Mouse (Mus musculus) midbrain, postnatal 0 days (tissue): ENCODE data around the gene Uggt1. TPM values are rescaled to one million over a fixed set of nuclear protein-coding genes. Genes with fewer than 3 reads are reported as not detected.

Experiments used
- ATAC-seq: fragments of 200-750 bp; cut with Nextera tagmentation; 2 replicates; pipeline ENCODE4 v1.8.0; 2017; ENCODE audit warnings: moderate number of reproducible peaks, mild to moderate bottlenecking, moderate TSS enrichment, moderate library complexity; ENCODE audit not compliant: low FRiP score
- DNase-seq: peaks from one replicate; pipeline ENCODE4 v3.0.0-alpha.2; 2015; ENCODE audit warnings: low spot score
- H3K27ac ChIP-seq: fragments of 300-500 bp; sonication (generic); 2 replicates; pipeline ENCODE4 v1.5.1; 2014; ENCODE audit warnings: low read depth, mild to moderate bottlenecking, low read length, mixed read lengths
- H3K27me3 ChIP-seq: fragments of 300-500 bp; sonication (generic); 2 replicates; pipeline ENCODE4 v1.6.1; 2014; ENCODE audit warnings: low read length, control low read depth, mixed read lengths; ENCODE audit not compliant: insufficient read depth
- H3K36me3 ChIP-seq: fragments of 300-500 bp; sonication (generic); 2 replicates; pipeline ENCODE4 v1.6.1; 2014; ENCODE audit warnings: low read length, control low read depth, mixed read lengths; ENCODE audit not compliant: insufficient read depth
- H3K4me1 ChIP-seq: fragments of 300-500 bp; sonication (generic); 2 replicates; pipeline ENCODE4 v1.6.1; 2014; ENCODE audit warnings: mild to moderate bottlenecking, control low read depth, antibody characterized with exemption, low read length, mixed read lengths; ENCODE audit not compliant: insufficient read depth
- H3K4me2 ChIP-seq: fragments of 300-500 bp; sonication (generic); 2 replicates; pipeline ENCODE4 v1.6.1; 2014; ENCODE audit warnings: low read depth, mild to moderate bottlenecking, low read length, mixed read lengths; ENCODE audit not compliant: poor library complexity, severe bottlenecking
- H3K4me3 ChIP-seq: fragments of 300-500 bp; sonication (generic); 2 replicates; pipeline ENCODE4 v1.5.1; 2014; ENCODE audit warnings: low read depth, mild to moderate bottlenecking, low read length, moderate library complexity
- H3K9ac ChIP-seq: fragments of 300-500 bp; sonication (generic); replicated peaks from 2 replicates; pipeline ENCODE4 v1.6.1; 2014; ENCODE audit warnings: mild to moderate bottlenecking, low read length, moderate library complexity, mixed read lengths; ENCODE audit not compliant: poor library complexity, severe bottlenecking
- H3K9me3 ChIP-seq: fragments of 300-500 bp; sonication (generic); 2 replicates; pipeline ENCODE4 v1.6.1; 2016; ENCODE audit warnings: low read length, control low read depth
- CTCF ChIP-seq: IDR thresholded peaks from 2 replicates; pipeline ENCODE4 v1.5.1; 2016; ENCODE audit warnings: antibody characterized with exemption, mild to moderate bottlenecking
- WGBS: fragments of 180-500 bp; shearing (Covaris S2); extraction: QIAGEN DNeasy Blood & Tissue Kit; methylation state at CpG from one replicate; pipeline ENCODE4 v1.1.7; 2014; 5-methylcytosine and 5-hydroxymethylcytosine counted together
- polyA plus RNA-seq: library from polyadenylated mRNA; unstranded; fragments of >200 nt; fragmentation: Nextera tagmentation; extraction: Ambion mirVana; gene quantifications from 2 replicates; pipeline ENCODE4 v1.2.1, GENCODE M21; 2015
- total RNA-seq: library from RNA; depleted of rRNA; stranded (reverse); fragments of >200 nt; gene quantifications from 2 replicates; pipeline ENCODE4 v1.2.3, GENCODE M21; 2014

Uggt1 gene
- total and polyA plus RNA-seq, 2 experiments from 2014 or later: 23.8 to 50.6 TPM

GRCm38 (mm10) chr1:36129126-36129525, 115.4 kb downstream of the Uggt1 start:
- Histone ChIP-seq H3K4me2 (no peak overlapping the region), H3K4me3 (no peak overlapping the region), H3K9ac (no peak overlapping the region), H3K36me3 (no peaks in the 10 kb centered on the region), H3K27me3 (no peaks in the 10 kb centered on the region), H3K27ac (no peak overlapping the region), H3K4me1 (no peaks in the 10 kb centered on the region; the same call in 1 of the 2 replicates), H3K9me3 (no peaks in the 10 kb centered on the region)
- no peak for TF ChIP-seq CTCF
- 68% methylated on average over 4 of the region's 4 CpGs for WGBS
- ATAC-seq (no peak), DNase-seq (no peak)

- no peaks in the 10 kb centered on the region for H3K9me3 ChIP-seq
- no peak for ATAC-seq
- H3K9ac ChIP-seq: no peak overlapping the region
- no peaks in the 10 kb centered on the region for H3K4me1 ChIP-seq
- H3K4me2 ChIP-seq: no peak overlapping the region
- TF ChIP-seq CTCF: no peak
- H3K36me3 ChIP-seq: no peaks in the 10 kb centered on the region
- no peak overlapping the region for H3K27ac ChIP-seq
- no peak overlapping the region for H3K4me3 ChIP-seq
- DNase-seq: no peak
- 78% methylated on average over 7 of the region's 7 CpGs for WGBS
- no peaks in the 10 kb centered on the region for H3K27me3 ChIP-seq
Observed at GRCm38 (mm10) chr1:36125076-36125475, 119.4 kb downstream of the Uggt1 start.

GRCm38 (mm10) chr1:36121172-36121571, 123.3 kb downstream of the Uggt1 start:
- 82% methylated on average over 8 of the region's 8 CpGs for WGBS
- no peak for ATAC-seq
- no peak for TF ChIP-seq CTCF
- no peak overlapping the region for H3K27ac ChIP-seq
- H3K4me2 ChIP-seq: no peak overlapping the region
- H3K4me3 ChIP-seq: no peak overlapping the region
- no peaks in the 10 kb centered on the region for H3K36me3 ChIP-seq
- H3K4me1 ChIP-seq: no peaks in the 10 kb centered on the region
- no peak overlapping the region for H3K9ac ChIP-seq
- DNase-seq: no peak
- no peaks in the 10 kb centered on the region for H3K9me3 ChIP-seq
- H3K27me3 ChIP-seq: no peaks in the 10 kb centered on the region

- no peak for TF ChIP-seq CTCF
- Histone ChIP-seq H3K4me3 (no peak overlapping the region), H3K27me3 (no peaks in the 10 kb centered on the region), H3K9me3 (no peaks in the 10 kb centered on the region), H3K4me2 (no peak overlapping the region), H3K27ac (no peak overlapping the region), H3K9ac (no peak overlapping the region), H3K4me1 (no peaks in the 10 kb centered on the region), H3K36me3 (no peaks in the 10 kb centered on the region)
- ATAC-seq (no peak), DNase-seq (no peak)
- WGBS: 88% methylated on average over 4 of the region's 4 CpGs
Observed at GRCm38 (mm10) chr1:36119426-36119825, 125.1 kb downstream of the Uggt1 start.

GRCm38 (mm10) chr1:36118958-36119357, 125.6 kb downstream of the Uggt1 start:
- DNase-seq (no peak), ATAC-seq (no peak)
- no peak overlapping the region for H3K9ac ChIP-seq
- no peaks in the 10 kb centered on the region for H3K9me3 ChIP-seq
- H3K27ac ChIP-seq: no peak overlapping the region
- H3K27me3 ChIP-seq: no peaks in the 10 kb centered on the region
- WGBS: 95% methylated on average over 3 of the region's 3 CpGs
- H3K4me3 ChIP-seq: no peak overlapping the region
- TF ChIP-seq CTCF: no peak
- H3K4me2 ChIP-seq: no peak overlapping the region
- no peaks in the 10 kb centered on the region for H3K4me1 ChIP-seq
- no peaks in the 10 kb centered on the region for H3K36me3 ChIP-seq

GRCm38 (mm10) chr1:36118061-36118685, 126.3 kb downstream of the Uggt1 start:
- no peak overlapping the region for H3K4me2 ChIP-seq
- ATAC-seq: no peak
- no peaks in the 10 kb centered on the region for H3K27me3 ChIP-seq
- no peaks in the 10 kb centered on the region for H3K36me3 ChIP-seq
- H3K27ac ChIP-seq: no peak overlapping the region
- H3K9me3 ChIP-seq: no peaks in the 10 kb centered on the region
- H3K4me3 ChIP-seq: no peak overlapping the region
- no peak for DNase-seq
- WGBS: 76% methylated on average over 9 of the region's 9 CpGs
- no peaks in the 10 kb centered on the region for H3K4me1 ChIP-seq
- no peak overlapping the region for H3K9ac ChIP-seq
- TF ChIP-seq CTCF: no peak
